In the genomic region with DNA sequence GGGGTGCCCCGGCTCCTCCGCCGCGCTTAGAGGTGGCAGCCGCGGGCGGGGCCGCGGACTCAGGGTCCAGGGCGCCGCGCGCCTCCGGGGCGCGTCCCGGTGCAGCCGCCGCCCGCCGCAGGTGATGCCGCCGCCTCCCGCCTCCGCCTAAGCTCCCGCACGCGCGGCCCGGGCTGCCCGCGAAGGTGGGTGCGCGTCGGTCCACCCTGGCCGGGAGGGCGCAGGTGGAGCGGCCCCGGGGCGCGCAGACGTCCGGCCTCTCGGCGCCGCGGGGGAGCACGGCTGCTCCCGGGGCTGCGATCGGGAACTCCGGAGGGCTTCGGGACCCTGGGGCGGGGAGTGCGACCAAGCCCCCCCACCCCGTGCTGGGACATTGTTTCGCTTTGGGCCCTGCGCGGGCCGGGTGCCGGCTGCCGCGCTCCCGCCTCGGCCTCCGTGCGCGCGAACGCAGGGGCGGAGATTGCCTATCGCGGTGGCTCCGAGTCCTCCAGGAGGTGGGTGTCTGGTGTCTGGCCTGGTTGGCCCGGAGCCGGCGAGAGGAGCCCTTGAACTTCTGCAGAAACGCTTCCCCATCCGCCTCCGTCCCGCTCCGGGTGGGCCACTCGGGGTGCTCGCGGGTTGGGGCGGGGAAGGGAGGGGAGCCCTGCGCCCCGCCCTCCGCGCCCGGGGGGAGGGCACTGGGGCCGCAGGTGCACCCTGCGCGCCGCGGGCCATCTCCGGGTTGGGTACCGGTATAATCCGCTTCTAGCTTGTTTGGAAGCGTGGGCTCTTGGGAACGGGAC, we compare ENCODE assay signal across 8 mouse cellular contexts. TPM values are rescaled to one million over a fixed set of nuclear protein-coding genes. Genes with fewer than 3 reads are reported as not detected.
DNase-seq lines count a peak whose midpoint lies in the region; ATAC-seq lines count a peak whose summit lies in the region.

No protein-coding gene starts in this region.

- H3K9me3 ChIP-seq in hindbrain, embryonic 14.5 days (ENCODE audit: control insufficient read depth, low read length): no peaks in the 10 kb centered on the region

- peaks cover 6% of the 10 kb centered on the region; the same call in 1 of the 2 replicates for H3K36me3 ChIP-seq in hindbrain, embryonic 14.5 days (replicated peaks; ENCODE audit: control insufficient read depth, insufficient read depth)

- DNase-seq in T-cell, adult 2 months (ENCODE audit: low spot score): peak; percentile 89
- peak; percentile 65 to 69 for DNase-seq in cerebellum, postnatal 36 days
- peak; percentile 64 to 67 for DNase-seq in frontal cortex, postnatal 36 days (ENCODE audit: low spot score in 2 of 2)
- DNase-seq in hindbrain, embryonic 14.5 days (ENCODE audit: low spot score): peak; percentile 58
- DNase-seq in left cerebral cortex, adult 18-20 months (ENCODE audit: low spot score in 2 of 2): peak; percentile 65 to 78
- peak; percentile 90 to 92 for DNase-seq in lung, postnatal 4 days
- DNase-seq in retina, embryonic 14.5 days (ENCODE audit: low spot score): peak; percentile 74
- DNase-seq in thymus, postnatal 36 days: peak; percentile 89 to 93

- WGBS in hindbrain, embryonic 14.5 days: under 1% methylated on average over 67 of the region's 101 CpGs

- peaks cover 46% of the 10 kb centered on the region for H3K4me1 ChIP-seq in hindbrain, embryonic 14.5 days (replicated peaks; ENCODE audit: control insufficient read depth, insufficient read depth, low read length)

- H3K27ac ChIP-seq in hindbrain, embryonic 14.5 days: peak overlapping the region; percentile 97

- peak overlapping the region; percentile 92 for H3K9ac ChIP-seq in hindbrain, embryonic 14.5 days

- peak overlapping the region; percentile 87 for H3K4me2 ChIP-seq in hindbrain, embryonic 14.5 days (replicated peaks)

- H3K27me3 ChIP-seq in hindbrain, embryonic 14.5 days (ENCODE audit: control insufficient read depth, insufficient read depth, low read length): no peaks in the 10 kb centered on the region

- ATAC-seq in hindbrain, embryonic 14.5 days (ENCODE audit: low FRiP score): peak; percentile 73

- H3K4me3 ChIP-seq in hindbrain, embryonic 14.5 days (replicated peaks; ENCODE audit: low read length): peak overlapping the region; percentile 96

RNA-seq across cellular contexts. Expression of gene Lrrc8d, which starts 0.5 kb away (rescaled TPM):
- 38.4 and 40.3 TPM in 2 replicates for polyA plus RNA-seq in hindbrain, embryonic 14.5 days (2014; fragmentation: Nextera tagmentation; extraction: Ambion mirVana)
- 10 to 100 TPM; 32.7 to 35.0 TPM for total RNA-seq in left cerebral cortex, adult 18-20 months (2021)

Comparison
In these comparisons a context has a peak if more than half of its experiments do, and no peak if none do; other contexts are left out.
1. Peak in every context shown above with its lines: DNase-seq, ATAC-seq, H3K4me3 ChIP-seq and H3K27ac ChIP-seq.